Mouse (Mus musculus) retina, postnatal 7 days (tissue): ENCODE measurements at regions not wholly inside any gene's neighbourhood (a gene's known extent, or its start where the extent isn't known, plus 50 kb on each side); places are given as distances from the start of the nearest gene placed in this dataset.

Experiments used
- DNase-seq: peaks from one replicate; pipeline ENCODE4 v3.0.0-alpha.2; 2012; ENCODE audit warnings: low read depth, low spot score

- no peak for DNase-seq
Observed at GRCm38 (mm10) chr1:89207306-89207705, 137.1 kb downstream of the Sh3bp4 start.

GRCm38 (mm10) chr1:89211116-89211515, 140.9 kb downstream of the Sh3bp4 start:
- DNase-seq, result no peak

- DNase-seq, result no peak
Observed at GRCm38 (mm10) chr1:89228426-89228825, 158.2 kb downstream of the Sh3bp4 start.

GRCm38 (mm10) chr1:89231756-89232155, 161.5 kb downstream of the Sh3bp4 start:
- no peak for DNase-seq

GRCm38 (mm10) chr1:89232391-89232790, 162.2 kb downstream of the Sh3bp4 start:
- no peak for DNase-seq

- no peak for DNase-seq
Observed at GRCm38 (mm10) chr1:89234895-89235294, 164.7 kb downstream of the Sh3bp4 start.

GRCm38 (mm10) chr1:89235296-89235695, 165.1 kb downstream of the Sh3bp4 start:
- peak; percentile 68 for DNase-seq

- DNase-seq, result no peak
Observed at GRCm38 (mm10) chr1:89237696-89238095, 167.5 kb downstream of the Sh3bp4 start.

- DNase-seq, result no peak
Observed at GRCm38 (mm10) chr1:89244598-89244997, 174.4 kb downstream of the Sh3bp4 start.

GRCm38 (mm10) chr1:89245202-89246003, 175.2 kb downstream of the Sh3bp4 start:
- DNase-seq, result no peak

GRCm38 (mm10) chr1:89251753-89252152, 181.5 kb downstream of the Sh3bp4 start:
- DNase-seq, result no peak

- DNase-seq, result no peak
Observed at GRCm38 (mm10) chr1:89252528-89252927, 182.3 kb downstream of the Sh3bp4 start.

GRCm38 (mm10) chr1:89257945-89258344, 187.7 kb downstream of the Sh3bp4 start:
- DNase-seq, result no peak

GRCm38 (mm10) chr1:89265771-89266170, 188.8 kb upstream of the Agap1 start:
- DNase-seq, result no peak

GRCm38 (mm10) chr1:89268806-89269205, 185.8 kb upstream of the Agap1 start:
- no peak for DNase-seq

- no peak for DNase-seq
Observed at GRCm38 (mm10) chr1:89271743-89272142, 182.9 kb upstream of the Agap1 start.

- DNase-seq, result no peak
Observed at GRCm38 (mm10) chr1:89273021-89273420, 181.6 kb upstream of the Agap1 start.

- no peak for DNase-seq
Observed at GRCm38 (mm10) chr1:89273786-89274362, 180.7 kb upstream of the Agap1 start.

GRCm38 (mm10) chr1:89279382-89279781, 175.2 kb upstream of the Agap1 start:
- DNase-seq, result no peak

- DNase-seq, result no peak
Observed at GRCm38 (mm10) chr1:89281107-89281655, 173.4 kb upstream of the Agap1 start.

- DNase-seq, result no peak
Observed at GRCm38 (mm10) chr1:89285041-89285440, 169.6 kb upstream of the Agap1 start.

- DNase-seq, result no peak
Observed at GRCm38 (mm10) chr1:89287136-89287795, 167.3 kb upstream of the Agap1 start.
